Mouse (Mus musculus) embryo, embryonic 11.5 days (tissue): ENCODE data around the gene Sema3g.

Experiments used
- DNase-seq: peaks from one replicate; pipeline ENCODE4 v3.0.0-alpha.2; 2012; ENCODE audit warnings: low read depth, low spot score

The Sema3g gene

GRCm38 (mm10) chr14:31272164-31272563 is 54.5 kb downstream of the Sema3g start:
- peak; percentile 64 for DNase-seq
